Mouse (Mus musculus) urinary bladder, adult 18-20 months (tissue): ENCODE measurements around the gene Col23a1.

Source experiments
- DNase-seq, 2 experiments: peaks; one replicate each; pipeline ENCODE4 v3.0.0; 2022; ENCODE audit warnings: low spot score in 2 of 2, mixed read lengths in 2 of 2

Col23a1 gene

DNA sequence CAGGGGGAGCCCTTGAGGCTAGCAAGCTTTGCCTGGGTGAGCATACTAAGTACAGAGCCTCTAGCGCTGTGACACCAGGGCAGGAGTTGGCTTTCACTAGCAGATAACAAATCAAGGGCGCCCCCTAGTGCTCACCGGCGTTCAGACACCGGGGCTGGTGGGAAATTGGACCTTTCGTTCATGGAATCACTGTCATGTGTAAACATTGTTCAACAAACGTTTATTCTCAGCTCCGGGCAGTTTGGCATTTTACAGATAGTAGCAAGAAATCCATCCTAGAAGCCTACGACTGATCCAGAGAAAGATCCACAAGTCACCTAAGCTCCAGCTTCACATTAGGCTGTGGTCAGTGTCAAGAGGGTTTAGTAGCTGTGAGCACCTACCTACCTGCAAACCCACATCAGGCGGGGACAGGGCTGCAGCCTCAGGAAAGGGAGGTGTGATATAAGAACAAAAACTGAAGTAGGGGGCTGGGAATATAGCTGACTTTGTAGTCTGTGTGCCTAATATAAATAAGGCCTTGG is 250.1 kb downstream of the Col23a1 start:
- DNase-seq = peak; percentile 83 to 90

DNA sequence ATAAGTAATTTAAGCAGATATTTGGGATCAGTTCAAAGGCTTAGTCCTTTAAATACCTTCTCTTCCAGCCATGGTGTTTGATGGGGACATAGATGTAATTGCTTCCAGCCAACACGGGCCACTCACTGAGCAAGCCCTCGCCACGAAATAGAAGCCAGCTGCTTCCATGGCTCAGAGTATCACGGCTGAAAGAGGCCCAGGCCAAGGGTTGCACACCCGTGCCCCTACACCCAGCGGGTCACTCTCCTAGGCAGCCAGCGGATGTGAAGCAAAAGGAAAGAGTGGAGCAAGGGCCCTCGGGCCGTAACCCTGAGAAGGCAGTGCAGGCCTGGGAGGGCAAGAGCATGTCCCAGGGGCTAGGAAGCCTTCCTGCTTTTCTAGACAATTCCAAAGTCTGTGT is 252.7 kb downstream of the Col23a1 start:
- no peak for DNase-seq

DNA sequence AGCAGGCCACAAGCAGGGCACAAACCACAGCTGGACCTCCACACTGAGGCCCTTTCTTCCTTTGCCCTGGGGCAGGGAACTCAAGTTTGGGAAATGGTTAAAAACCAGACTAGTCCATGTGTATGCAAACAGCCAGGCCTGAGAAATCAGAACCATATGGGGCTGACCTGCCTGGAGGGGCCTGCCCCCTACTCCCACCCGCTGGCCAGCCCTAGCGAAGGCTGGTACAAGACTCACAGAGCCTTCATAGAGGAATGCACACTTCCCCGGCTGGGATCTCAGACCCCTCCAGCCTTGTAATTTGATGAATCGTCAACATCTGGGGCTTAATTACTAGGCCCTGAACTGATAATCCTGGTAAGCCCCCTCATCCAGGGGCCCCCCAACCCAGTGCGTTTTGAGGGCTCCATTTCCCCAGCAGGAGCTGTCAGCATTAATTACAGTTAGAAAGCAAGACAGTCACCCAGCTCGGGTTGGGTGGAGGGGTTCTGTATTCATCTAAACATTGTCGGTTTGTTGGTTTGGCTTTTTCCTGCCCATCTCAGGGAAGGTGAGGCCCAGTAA is 253.8 kb downstream of the Col23a1 start:
- no peak for DNase-seq

DNA sequence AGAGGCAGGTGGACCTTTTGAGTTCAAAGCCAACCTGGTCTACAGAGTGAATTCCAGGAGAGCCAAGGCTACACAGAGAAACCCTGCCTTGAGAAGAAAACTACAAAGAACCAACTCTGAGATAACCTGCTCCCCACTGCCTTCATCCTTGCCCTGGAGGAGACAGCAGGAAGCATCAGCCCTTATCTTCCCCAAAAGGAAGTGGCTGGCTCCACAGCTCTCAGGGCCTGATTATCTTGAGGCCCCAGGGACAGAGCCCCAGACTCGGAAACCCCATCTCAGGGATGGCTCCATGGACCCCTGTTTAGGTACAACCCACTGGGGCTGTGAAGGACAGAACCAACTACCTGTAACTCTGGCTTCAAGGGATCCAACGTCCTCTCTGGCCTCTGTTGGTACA is 254.7 kb downstream of the Col23a1 start:
- DNase-seq = no peak

DNA sequence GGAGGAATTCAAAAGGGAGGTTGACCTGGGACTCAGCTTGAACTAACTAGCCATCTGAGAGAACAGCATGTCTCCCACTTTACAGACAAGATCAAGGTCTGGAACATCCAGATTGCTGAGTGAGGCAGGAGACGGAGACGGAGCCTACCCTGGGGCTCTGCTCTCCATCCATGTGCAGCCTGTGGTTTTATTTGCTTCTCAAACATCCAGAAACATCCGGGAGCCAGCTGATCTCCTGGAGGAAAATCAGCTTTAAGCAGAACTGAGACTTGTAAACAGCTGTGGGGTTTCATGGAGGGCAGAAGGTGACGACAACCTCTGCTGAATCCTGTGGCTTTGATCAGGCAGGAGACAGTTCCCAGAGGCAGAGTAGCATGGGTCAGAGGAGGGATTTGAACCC is 256.1 kb downstream of the Col23a1 start:
- no peak for DNase-seq

DNA sequence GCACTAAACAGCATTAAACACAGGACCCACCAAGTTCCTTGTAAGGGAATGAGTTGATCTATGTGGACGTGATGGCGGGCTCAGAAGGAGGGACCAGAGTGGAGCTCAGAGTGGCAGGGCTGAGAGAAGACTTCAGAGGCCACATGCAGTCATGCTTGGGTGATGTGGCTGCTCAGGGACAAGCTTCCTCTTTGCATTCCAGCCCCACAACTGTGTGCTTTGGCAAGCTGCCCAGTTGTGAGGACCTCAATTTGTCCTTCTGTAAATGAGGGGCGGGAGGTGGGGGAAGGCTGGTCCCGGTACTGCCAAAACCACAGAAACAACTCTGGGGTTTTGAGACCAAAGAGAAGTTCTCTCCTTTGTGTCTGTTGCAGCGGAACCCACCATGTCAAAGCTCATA is 261.5 kb downstream of the Col23a1 start:
- no peak for DNase-seq

DNA sequence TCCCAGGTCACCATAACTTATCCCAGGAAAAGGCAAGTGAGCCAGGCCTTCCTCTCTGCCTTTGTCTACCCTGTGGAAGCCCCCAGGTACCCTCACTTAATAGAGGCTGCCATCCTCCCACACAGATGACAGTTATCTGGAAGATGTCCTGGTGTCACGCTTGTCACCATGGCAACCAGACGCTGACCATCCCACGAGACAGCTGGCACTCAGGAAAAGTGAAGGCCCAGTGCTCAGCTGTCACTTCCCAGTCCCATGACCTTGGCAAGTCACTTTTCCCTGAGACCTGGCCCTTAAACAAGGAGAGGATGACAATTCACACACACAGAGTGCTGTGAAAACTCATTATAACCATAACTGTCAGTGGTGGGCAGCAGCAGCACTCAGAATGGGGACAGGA is 262.4 kb downstream of the Col23a1 start:
- no peak for DNase-seq

DNA sequence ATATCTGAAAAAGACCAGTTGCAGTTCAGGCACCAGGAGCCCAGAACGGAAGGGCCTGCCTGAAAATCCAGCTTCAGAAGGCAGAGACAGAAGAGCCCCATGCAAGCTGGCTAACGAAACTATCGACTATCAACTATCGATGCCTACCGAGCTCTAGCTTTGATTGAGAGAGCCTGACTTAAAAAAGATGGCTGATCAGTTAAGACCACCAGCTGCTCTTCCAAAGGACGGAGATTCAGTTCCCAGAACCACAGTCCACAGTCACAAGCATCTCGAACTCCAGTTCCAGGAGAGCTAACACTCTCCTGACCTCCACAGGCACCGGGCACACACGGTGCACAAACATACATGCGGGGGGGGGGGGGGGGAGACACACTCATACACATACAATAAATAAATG is 264.9 kb downstream of the Col23a1 start:
- DNase-seq = no peak

DNA sequence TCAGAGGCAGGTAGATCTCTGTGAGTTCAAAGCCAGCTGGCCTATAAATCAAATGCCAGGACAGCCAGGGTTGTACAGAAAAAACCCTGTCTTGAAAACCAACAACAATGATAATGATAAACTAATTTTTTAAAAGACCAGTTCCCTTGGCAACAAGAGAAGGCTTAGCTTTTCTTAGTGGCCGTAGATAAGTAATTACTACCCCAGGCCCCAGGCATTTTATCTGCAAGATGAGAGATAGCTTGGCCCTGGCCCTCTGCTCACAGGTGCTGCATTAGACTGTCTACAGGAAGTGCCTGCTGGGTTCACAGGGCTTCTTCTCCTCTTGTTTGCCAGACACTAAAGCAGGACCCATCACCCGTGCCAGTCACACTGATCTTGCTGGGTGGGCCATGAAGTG is 265.3 kb downstream of the Col23a1 start:
- DNase-seq = no peak

DNA sequence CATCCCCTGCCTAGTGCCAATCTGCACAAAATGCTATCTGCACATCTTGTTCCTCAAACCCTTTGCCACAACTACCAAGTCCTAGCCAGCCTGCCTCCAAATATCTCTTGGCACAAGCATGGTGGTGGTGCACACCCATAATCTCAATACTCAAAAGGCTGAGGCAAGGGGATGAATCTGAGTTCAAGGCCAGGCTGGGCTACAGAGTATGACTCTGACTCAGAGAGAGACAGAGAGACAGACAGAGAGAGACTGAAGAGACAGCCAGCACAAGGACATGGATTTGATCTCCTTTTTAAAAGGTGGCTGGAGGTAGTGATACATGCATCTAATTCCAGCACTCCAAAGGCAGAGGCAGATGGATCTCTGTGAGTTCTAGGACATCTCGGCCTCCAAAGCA is 273.6 kb downstream of the Col23a1 start:
- no peak for DNase-seq

DNA sequence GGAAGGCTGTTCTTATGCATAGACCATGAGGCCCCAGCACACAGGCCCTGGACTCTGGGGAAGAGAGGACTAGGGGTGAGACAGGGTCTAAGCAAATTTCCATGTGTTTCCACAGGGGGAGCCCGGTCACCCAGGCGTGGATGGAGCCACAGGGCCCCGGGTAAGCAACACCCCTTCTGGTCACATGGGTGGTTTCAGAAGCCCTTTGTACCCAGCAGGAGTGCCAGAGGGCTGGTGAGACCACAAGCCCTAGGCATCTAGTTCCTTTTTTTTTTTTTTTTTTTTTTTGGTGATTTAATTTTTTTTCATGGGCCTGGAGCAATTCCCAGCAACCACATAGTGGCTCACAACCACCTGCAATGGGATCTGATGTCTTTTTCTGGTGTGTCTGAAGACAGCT is 275.3 kb downstream of the Col23a1 start:
- no peak for DNase-seq

DNA sequence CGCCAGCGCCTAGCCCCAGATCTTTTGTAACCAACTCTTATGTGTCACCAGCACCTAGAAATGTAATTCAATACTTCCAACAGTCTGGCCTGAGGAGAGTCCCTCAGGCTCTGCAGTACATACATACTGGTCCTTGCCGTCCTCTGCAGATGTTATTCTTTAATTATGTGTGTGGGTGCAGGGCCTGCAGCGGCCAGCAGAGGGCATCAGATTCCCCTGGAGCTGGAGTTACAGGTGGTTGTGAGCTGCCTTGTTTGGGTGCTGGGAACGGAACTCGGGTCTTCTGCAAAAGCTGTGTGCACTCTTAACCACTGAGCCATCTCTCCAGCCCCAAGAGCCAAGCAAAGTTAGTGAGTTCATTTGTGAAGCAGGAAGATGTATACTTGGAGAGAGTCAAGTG is 276.2 kb downstream of the Col23a1 start:
- DNase-seq = no peak

DNA sequence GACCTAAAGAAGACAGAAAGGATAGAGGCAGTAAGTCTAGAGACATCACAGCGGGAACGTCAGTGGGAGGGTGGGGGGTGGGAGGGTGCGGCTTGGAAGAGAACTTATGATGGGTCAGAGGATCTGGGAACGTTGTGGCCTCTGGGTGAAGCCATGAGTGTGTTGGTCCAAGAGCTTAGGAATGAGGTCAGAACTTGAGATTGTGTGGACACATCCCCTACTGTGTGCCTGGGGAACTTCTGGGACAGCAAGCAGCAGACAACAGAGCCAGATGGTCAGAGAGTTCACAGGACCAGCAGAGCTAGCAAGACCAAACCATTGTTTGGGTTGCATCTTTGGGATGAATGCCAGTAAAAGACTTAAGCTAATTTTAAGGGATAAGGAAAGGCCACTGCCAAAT is 279.1 kb downstream of the Col23a1 start:
- DNase-seq = no peak

DNA sequence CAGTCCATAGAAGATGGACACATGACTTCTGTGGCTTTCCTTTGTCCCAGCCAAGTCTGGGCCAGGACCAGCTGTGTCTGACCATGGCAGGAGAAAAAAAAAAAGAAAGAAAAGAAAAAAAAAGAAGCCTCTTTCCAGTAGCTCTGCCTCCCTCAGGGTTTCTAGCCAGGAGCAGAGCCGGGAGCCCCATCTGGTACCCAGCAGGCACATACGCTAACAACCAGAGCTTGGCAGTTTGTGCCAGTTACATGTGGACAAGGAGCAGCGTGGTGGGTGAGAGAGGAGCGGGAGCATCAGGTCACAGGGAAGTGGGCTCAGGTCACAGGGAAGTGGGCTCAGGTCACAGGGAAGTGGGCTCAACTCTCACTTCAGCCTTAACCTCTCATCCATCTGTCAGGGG is 286.7 kb downstream of the Col23a1 start:
- DNase-seq = no peak

DNA sequence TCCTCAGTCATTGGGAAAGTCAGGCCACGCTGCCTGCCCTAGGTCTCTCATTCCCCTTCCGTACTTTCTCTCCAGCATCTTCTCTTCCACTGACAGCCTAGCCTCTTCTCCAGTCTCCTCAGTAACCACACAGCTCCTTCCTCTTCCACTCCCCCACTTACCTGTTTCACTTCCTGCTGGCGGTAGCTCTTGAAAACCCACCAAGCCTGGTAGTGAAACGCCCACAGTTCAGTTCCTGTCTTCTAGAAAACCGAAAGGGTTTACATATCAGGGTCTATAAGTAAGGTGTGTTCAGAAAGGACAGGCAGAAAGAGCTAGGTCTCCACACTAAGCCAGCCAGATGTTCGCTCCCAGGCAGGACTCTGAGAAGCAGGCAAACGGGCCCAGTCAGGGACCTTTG is 287.9 kb downstream of the Col23a1 start:
- DNase-seq = no peak

DNA sequence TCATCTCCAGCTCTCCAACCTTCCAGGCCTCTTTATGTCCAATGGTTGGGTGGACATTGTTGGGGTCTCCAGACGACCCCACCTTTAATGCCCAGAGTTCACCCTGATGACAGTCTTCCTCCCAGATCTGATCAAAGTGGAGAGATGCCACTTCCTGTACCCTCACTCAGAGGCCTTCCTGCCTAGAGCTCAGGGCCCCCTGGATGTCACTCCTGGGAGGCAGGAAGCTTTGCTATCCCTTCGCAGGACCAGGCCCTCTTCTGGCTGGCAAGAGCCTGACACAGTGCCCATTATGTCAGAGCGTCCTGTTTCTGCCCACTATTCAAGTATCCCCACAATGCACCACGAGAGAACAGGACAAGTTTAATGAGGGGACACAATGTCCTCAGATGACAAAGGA is 289.3 kb downstream of the Col23a1 start:
- no peak for DNase-seq

DNA sequence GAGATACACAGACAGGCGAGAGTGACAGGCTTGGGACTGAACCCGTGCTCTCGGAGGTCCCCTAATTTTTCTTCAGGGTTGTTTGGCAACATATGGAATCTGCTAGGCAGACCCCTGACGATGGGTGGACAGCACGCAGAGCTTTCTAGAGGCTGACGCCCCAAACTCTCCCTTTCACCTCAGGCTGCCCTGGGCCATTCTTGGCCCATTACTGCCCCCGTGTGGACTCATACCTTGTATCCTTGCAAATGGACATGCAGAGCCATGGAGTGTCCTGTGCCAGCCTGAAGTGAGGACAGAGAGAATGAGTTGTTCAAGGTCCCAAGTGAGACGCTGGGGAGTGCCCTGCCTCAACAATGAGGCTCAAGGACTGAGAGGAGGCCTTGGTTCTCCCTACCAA is 293.0 kb downstream of the Col23a1 start:
- DNase-seq = peak; percentile 37 to 54

DNA sequence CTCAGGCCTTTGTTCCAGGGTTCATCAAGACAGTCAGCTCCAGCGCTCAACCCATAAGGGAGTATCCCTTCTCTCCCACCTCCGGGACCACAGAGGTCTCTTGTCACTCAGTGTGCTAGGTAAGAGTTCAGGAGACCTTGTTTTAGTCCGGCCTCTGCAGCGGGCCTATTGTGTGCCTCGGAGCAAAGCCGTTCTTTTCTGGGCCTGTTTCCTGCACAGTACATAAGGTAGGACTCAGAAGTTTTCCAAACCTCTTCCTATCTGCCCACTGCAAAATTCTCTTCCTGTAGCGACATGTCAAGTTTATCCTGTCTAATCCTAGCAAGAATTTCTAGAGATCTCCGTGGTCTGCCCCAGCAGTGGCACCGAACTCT is 294.3 kb downstream of the Col23a1 start:
- DNase-seq = peak; percentile 11 to 33

DNA sequence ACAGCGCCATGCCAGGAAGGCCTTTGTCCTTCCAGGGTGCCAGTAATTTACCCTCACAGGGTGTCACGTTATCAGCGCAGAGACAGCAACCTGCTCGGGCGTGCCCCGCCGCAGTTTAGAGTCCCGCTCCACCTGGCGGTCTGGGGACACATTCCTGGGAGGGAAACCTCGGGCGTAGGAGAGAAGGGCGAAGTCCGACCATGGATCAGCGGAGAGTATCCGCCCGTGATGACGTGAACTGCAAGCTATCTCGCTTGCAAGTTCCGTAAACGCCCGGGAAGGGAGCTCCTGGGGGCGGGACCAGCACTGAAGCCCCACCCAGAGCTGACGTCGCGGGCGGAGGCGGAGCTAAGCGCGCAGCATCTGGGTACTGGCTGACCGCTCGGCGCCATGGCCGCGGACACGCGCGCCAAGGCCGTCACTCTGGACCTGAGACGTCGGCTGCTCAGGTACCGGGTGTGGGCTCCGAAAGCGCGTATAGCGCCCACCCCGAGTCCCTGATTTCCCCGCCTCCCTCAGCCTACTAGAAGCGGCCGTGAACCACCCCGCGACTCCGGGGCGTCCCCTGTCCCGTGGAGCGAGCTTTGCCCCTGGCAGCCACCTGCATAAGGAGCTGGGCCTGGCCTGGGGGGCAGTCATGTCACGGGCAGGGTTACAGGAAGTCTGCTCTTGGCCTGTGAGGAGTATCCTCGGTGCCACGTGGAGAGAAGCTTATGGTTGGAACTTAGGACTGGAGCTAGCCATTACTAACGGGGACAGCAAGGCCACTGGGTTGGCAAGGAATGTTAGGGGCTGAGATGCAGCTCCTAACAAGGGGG is 294.9 kb downstream of the Col23a1 start, which contains the start of gene Phykpl:
Gene Phykpl (plus strand): TSS at position 327 of the 818 bp plus-strand sequence.
- DNase-seq = peak; percentile 98 to 99

DNA sequence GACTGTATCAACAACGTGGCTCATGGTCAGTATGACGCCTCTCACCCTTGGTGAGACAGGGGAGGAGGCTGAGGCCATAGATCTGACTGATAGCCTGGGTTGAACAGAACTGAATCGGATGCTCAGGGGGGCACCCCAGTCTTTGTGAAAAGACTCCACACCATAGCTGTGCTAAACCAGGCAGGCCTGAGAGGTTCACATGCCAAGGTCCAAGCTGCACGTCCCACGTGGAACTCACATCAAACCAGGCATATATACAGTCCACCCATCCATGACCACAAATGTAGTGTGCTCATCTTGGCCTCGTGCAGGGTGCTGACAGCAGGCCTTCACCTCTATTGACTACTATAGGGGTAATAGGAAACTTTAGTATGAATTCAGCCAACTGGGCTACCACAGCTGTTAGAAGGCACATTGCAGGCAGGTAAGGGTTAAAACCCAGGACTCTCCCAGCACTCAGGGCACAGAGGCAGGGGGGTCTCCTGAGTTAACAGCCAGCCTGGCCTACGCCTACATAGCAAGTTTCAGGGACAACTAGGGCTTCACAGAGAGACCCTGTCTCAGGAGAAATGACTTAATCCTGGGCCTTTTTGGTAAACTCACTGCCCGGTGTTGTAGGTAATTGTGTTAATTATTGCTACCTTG is 296.0 kb downstream of the Col23a1 start:
- no peak for DNase-seq

DNA sequence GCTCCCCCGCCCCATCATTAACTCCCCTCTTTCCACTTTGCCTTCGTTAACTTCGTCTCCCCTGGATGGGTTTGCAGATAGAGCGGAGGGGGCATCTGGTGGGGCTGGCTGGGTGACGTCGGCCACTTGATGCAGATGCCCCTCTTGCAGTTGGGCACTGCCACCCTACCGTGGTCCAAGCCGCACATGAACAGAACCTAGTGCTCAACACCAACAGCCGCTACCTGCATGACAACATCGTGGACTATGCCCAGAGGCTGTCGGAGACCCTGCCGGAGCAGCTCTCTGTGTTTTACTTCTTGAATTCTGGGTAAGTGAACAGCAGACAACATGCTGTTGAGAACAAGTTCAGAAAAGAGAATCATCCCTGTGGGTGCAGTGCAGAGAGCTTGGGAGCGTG is 296.7 kb downstream of the Col23a1 start:
- DNase-seq = no peak

DNA sequence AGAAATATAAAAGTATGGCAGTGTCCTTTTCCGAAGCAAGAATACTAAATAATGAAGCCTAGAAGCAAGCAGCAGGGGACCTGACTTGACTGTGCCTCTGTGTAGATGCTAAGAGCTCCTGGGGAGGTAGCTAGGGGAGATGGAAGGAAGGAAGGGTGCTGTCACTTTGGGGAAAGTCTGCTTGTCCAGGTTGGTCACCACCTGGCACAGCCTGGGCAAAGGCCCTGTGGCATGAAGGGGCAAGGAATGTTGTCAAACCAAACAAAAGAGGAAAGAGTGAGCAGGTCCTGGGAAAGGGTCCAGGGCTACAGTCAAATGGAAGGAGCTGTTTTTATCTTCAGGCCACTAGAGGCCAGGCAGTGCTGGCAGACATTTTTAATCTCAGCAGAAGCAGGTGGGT is 297.3 kb downstream of the Col23a1 start:
- DNase-seq = no peak

DNA sequence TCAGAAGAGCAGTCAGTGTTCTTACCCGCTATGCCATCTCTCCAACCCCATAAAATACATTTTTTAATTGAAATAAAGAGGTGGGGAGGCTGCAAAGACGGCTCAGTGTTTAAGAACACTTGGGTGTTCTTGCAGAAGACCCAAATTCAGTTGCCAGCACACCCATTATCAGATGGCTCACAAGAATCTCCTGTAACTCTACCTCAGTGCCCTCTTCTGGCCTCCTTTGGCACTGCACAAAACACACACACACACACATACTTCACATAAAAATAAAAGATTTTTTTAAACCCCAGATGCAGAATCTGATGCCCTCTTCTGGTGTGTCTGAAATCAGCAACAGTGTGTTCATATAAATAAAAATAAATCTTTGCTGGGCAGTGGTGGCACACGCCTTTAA is 299.1 kb downstream of the Col23a1 start:
- DNase-seq = no peak
